Mouse (Mus musculus): ENCODE data around the gene Gm20431. TPM values are rescaled to one million over a fixed set of nuclear protein-coding genes. Genes with fewer than 3 reads are reported as not detected.
"Not testable (repeated sequence)": the region's sequence is repeated elsewhere in the genome, so short reads cannot be mapped to it uniquely, and the experiment has no call there.

Gene Gm20431
- polyA plus RNA-seq, 1 experiment from 2014 or later, result 12.3 TPM

DNA sequence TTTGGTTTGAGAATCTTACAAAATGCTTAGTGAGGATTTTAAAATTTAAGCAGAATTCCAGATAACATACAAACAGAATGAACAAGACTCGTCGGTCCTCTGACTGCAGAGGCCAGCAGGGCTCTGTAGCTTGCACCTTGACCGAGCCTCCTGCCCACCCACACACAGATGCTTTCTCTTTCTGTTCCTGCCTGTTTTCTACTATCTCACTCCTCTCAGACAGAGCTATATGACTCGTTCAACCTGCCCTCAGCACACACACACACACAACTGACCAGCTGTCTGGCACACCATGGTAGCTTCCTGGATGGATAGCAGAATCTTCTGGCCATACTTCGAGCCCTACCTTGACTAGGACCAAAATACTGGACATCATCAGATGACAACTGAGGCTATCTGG is 38.3 kb downstream of the Gm20431 start:
- H3K4me3 ChIP-seq (ENCODE audit: low read depth, low read length), result no peak overlapping the region
- H3K9ac ChIP-seq, result no peak overlapping the region
- H3K4me2 ChIP-seq, result no peak overlapping the region
- no peak overlapping the region for H3K27ac ChIP-seq (ENCODE audit: low read depth)
- peaks cover 37% of the 10 kb centered on the region for H3K36me3 ChIP-seq (ENCODE audit: insufficient read depth)
- no peaks in the 10 kb centered on the region for H3K9me3 ChIP-seq (ENCODE audit: low read depth, low read length)
- DNase-seq, result no peak
- H3K4me1 ChIP-seq (ENCODE audit: insufficient read depth), result no peaks in the 10 kb centered on the region
- no peaks in the 10 kb centered on the region for H3K27me3 ChIP-seq (ENCODE audit: insufficient read depth, low read length)
- no peak for ATAC-seq (ENCODE audit: insufficient read depth)
- WGBS, result 59% methylated on average over 5 of the region's 5 CpGs
- no peak for TF ChIP-seq CTCF (IDR thresholded peaks at IDR 0.05; ENCODE audit: low read depth)

DNA sequence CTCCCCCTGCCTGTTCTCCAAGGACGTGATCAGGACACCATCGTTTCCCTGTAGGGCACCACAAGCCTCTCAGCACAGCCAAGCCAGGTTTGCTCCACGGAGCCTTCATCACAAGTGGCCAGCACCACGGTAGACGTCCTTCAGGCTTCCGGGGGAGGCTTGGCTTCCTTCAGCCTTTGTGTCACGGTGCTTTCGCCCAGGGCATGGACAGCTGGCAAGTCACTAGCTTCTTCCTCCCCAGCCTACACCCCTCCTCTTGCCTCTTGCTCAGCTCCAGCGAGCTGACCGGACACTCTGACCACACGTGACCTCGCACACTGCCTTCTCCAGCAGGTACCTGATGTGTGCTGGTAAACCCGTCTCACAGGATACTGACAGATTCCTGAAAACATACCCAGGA is 38.9 kb downstream of the Gm20431 start:
- Histone ChIP-seq H3K4me1 (ENCODE audit: insufficient read depth) (no peaks in the 10 kb centered on the region), H3K27ac (ENCODE audit: low read depth) (no peak overlapping the region), H3K27me3 (ENCODE audit: insufficient read depth, low read length) (no peaks in the 10 kb centered on the region), H3K36me3 (ENCODE audit: insufficient read depth) (peaks cover 38% of the 10 kb centered on the region), H3K4me3 (ENCODE audit: low read depth, low read length) (no peak overlapping the region), H3K9ac (no peak overlapping the region), H3K4me2 (no peak overlapping the region), H3K9me3 (ENCODE audit: low read depth, low read length) (no peaks in the 10 kb centered on the region)
- DNase-seq, result no peak
- TF ChIP-seq CTCF (IDR thresholded peaks at IDR 0.05; ENCODE audit: low read depth), result no peak
- WGBS, result 71% methylated on average over 13 of the region's 13 CpGs
- ATAC-seq (ENCODE audit: insufficient read depth), result no peak

DNA sequence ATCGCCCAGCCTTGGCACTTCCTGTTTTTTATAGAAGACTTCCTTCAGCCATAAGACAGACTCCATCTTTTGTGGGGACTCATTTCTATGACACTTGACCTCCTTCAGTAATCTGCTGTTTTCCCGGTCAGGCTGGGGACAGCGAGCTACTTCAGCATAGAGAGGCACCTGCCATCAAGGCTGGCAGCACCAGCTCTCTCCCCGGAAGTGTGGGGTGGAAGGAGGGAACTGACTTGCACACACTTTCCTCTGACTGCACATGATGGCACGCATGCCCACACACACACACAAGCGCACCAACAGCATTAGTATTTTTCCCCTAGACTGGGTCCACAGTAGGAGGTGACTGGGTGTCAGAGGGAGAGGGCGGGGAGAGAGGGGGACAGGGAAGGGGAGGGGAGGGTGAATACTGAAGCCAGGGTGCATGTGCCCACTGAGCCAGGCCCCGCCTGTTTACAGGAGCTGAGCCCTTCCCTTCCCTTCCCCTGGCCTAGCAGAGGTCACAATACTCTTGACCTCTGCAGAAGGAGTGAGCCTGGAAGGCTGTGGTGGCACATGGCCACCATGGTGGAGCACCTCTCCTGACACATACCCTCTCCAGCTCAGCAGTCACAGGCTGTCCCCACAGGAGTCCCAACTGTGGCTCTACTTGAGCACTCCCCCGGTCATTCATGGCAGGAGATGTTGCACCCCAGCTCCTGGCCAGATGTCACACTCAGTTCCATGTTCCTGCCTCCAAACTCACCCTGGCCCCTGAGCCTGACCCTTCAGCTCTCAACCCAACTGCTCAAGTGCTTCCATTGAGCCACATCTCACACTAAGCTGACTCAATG is 39.8 kb downstream of the Gm20431 start:
- no peak for DNase-seq
- H3K9ac ChIP-seq, result no peak overlapping the region
- H3K27ac ChIP-seq (ENCODE audit: low read depth), result no peak overlapping the region
- no peaks in the 10 kb centered on the region for H3K27me3 ChIP-seq (ENCODE audit: insufficient read depth, low read length)
- no peak overlapping the region for H3K4me2 ChIP-seq
- no peak for TF ChIP-seq CTCF (IDR thresholded peaks at IDR 0.05; ENCODE audit: low read depth)
- peaks cover 38% of the 10 kb centered on the region for H3K36me3 ChIP-seq (ENCODE audit: insufficient read depth)
- no peak for ATAC-seq (ENCODE audit: insufficient read depth)
- no peaks in the 10 kb centered on the region for H3K9me3 ChIP-seq (ENCODE audit: low read depth, low read length)
- no peaks in the 10 kb centered on the region for H3K4me1 ChIP-seq (ENCODE audit: insufficient read depth)
- WGBS, result 68% methylated on average over 9 of the region's 9 CpGs
- H3K4me3 ChIP-seq (ENCODE audit: low read depth, low read length), result no peak overlapping the region

DNA sequence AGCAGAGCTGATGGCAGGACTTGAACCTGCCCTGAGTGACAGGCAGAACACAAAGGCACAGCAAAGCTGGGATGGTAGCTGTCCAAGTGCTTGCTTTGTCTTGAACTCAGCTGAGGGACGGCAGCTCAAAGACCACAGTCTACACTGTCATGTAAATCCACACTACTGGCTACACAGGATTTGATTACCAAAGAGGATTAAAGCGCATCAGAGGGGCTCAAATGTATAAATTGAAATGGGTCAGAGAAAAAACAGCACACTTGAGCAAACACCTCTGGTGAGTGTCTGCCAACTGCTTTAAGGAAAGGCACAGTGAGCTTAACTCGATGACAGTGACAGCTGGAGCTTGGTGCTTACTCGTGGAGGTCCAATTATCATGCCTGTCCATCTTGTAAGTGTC is 43.8 kb downstream of the Gm20431 start:
- 62% methylated on average over 4 of the region's 4 CpGs for WGBS
- no peak for ATAC-seq (ENCODE audit: insufficient read depth)
- peaks cover 66% of the 10 kb centered on the region for H3K36me3 ChIP-seq (ENCODE audit: insufficient read depth)
- H3K27me3 ChIP-seq (ENCODE audit: insufficient read depth, low read length), result no peaks in the 10 kb centered on the region
- TF ChIP-seq CTCF (IDR thresholded peaks at IDR 0.05; ENCODE audit: low read depth), result no peak
- no peak overlapping the region for H3K4me3 ChIP-seq (ENCODE audit: low read depth, low read length)
- H3K9me3 ChIP-seq (ENCODE audit: low read depth, low read length), result no peaks in the 10 kb centered on the region
- no peaks in the 10 kb centered on the region for H3K4me1 ChIP-seq (ENCODE audit: insufficient read depth)
- H3K4me2 ChIP-seq, result no peak overlapping the region
- H3K9ac ChIP-seq, result no peak overlapping the region
- H3K27ac ChIP-seq (ENCODE audit: low read depth), result no peak overlapping the region
- no peak for DNase-seq

DNA sequence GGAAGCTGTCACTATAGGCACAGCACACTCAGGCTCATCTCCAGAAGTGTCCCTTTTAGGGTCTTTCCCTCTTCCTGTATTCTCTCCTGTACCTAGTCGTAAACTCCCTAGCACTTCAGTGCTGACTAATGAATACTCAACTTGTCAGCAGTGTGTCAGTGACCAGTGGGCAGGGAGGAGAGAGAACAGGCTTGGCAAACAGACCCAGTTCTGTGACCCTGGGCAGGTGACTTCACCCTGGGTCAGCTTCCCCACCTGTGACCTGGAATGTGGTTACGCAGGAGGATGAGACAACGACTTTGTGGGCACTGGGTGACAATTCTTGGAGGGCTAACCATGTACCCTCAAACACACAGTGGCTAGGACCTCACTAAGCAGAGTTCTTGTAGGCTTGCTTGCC is 44.3 kb downstream of the Gm20431 start:
- no peak for ATAC-seq (ENCODE audit: insufficient read depth)
- no peak overlapping the region for H3K27ac ChIP-seq (ENCODE audit: low read depth)
- H3K9ac ChIP-seq, result no peak overlapping the region
- H3K9me3 ChIP-seq (ENCODE audit: low read depth, low read length), result no peaks in the 10 kb centered on the region
- no peaks in the 10 kb centered on the region for H3K4me1 ChIP-seq (ENCODE audit: insufficient read depth)
- no peak overlapping the region for H3K4me3 ChIP-seq (ENCODE audit: low read depth, low read length)
- H3K27me3 ChIP-seq (ENCODE audit: insufficient read depth, low read length), result no peaks in the 10 kb centered on the region
- H3K4me2 ChIP-seq, result no peak overlapping the region
- peaks cover 71% of the 10 kb centered on the region for H3K36me3 ChIP-seq (ENCODE audit: insufficient read depth)
- 75% methylated on average over 3 of the region's 3 CpGs for WGBS
- no peak for TF ChIP-seq CTCF (IDR thresholded peaks at IDR 0.05; ENCODE audit: low read depth)
- DNase-seq, result no peak

DNA sequence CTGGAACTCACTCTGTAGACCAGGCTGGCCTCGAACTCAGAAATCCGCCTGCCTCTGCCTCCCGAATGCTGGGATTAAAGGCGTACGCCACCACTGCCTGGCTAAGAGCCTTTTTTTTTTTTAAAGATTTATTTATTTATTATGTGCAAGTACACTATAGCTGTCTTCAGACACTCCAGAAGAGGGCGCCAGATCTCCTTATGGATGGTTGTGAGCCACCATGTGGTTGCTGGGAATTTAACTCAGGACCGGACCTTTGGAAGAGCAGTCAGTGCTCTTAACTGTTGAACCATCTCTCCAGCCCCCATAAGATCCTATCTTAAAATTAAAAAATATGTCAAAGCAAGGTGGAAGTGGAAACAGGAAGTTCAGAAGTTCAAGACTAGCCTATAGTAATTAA is 48.0 kb downstream of the Gm20431 start:
- not testable (repeated sequence) for DNase-seq; H3K27me3 ChIP-seq (ENCODE audit: insufficient read depth, low read length); H3K4me2 ChIP-seq; H3K4me1 ChIP-seq (ENCODE audit: insufficient read depth); ATAC-seq (ENCODE audit: insufficient read depth); H3K9ac ChIP-seq; H3K9me3 ChIP-seq (ENCODE audit: low read depth, low read length); H3K27ac ChIP-seq (ENCODE audit: low read depth); H3K4me3 ChIP-seq (ENCODE audit: low read depth, low read length)
- H3K36me3 ChIP-seq (ENCODE audit: insufficient read depth), result peaks cover 82% of the 10 kb centered on the region
- WGBS, result 90% methylated on average over 6 of the region's 7 CpGs
- TF ChIP-seq CTCF (IDR thresholded peaks at IDR 0.05; ENCODE audit: low read depth), result peak; percentile 23; the same call in 1 of the 2 replicates

DNA sequence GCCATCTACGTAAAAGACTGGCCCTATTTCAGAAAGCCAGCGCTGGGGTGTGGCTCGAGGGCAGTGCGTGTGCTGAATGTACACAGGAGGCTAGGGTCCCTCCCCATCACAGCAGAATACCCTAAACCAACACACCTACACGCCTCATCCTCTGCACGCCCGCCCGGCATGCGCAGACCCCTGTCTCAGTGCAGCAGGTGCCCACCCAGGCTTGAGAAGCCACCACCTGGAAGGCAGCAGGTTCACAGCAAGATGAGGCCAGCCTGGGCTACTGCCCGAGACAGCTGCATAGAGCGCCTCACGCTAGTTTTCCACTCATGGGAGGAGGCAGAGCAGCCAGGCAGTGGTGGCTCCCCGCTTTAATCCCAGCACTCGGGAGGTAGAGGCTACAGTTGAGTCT is 49.2 kb downstream of the Gm20431 start:
- peaks cover 73% of the 10 kb centered on the region for H3K36me3 ChIP-seq (ENCODE audit: insufficient read depth)
- no peaks in the 10 kb centered on the region for H3K9me3 ChIP-seq (ENCODE audit: low read depth, low read length)
- H3K27ac ChIP-seq (ENCODE audit: low read depth), result no peak overlapping the region
- H3K9ac ChIP-seq, result no peak overlapping the region
- no peaks in the 10 kb centered on the region for H3K4me1 ChIP-seq (ENCODE audit: insufficient read depth)
- no peak overlapping the region for H3K4me3 ChIP-seq (ENCODE audit: low read depth, low read length)
- WGBS, result 93% methylated on average over 14 of the region's 14 CpGs
- no peaks in the 10 kb centered on the region for H3K27me3 ChIP-seq (ENCODE audit: insufficient read depth, low read length)
- ATAC-seq (ENCODE audit: insufficient read depth) (no peak), DNase-seq (no peak)
- TF ChIP-seq CTCF (IDR thresholded peaks at IDR 0.05; ENCODE audit: low read depth), result no peak
- H3K4me2 ChIP-seq, result no peak overlapping the region

All from lung, embryonic 14.5 days (tissue).